Mouse (Mus musculus) lung, postnatal 36 days (tissue): ENCODE measurements at regions not wholly inside any gene's neighbourhood (a gene's known extent, or its start where the extent isn't known, plus 50 kb on each side); places are given as distances from the start of the nearest gene placed in this dataset.
"Not testable (repeated sequence)": the region's sequence is repeated elsewhere in the genome, so short reads cannot be mapped to it uniquely, and the experiment has no call there.

Source experiments
- DNase-seq: peaks from one replicate; pipeline ENCODE4 v3.0.0; 2022; ENCODE audit warnings: mixed read lengths

GRCm38 (mm10) chr1:185958276-185958675, 158.8 kb downstream of the Lyplal1 start:
- DNase-seq, result no peak

GRCm38 (mm10) chr1:185962606-185963005, 154.5 kb downstream of the Lyplal1 start:
- no peak for DNase-seq

GRCm38 (mm10) chr1:185963773-185964172, 153.3 kb downstream of the Lyplal1 start:
- DNase-seq, result no peak

- peak; percentile 21 for DNase-seq
Measured at GRCm38 (mm10) chr1:185964426-185964825, 152.7 kb downstream of the Lyplal1 start.

DNA sequence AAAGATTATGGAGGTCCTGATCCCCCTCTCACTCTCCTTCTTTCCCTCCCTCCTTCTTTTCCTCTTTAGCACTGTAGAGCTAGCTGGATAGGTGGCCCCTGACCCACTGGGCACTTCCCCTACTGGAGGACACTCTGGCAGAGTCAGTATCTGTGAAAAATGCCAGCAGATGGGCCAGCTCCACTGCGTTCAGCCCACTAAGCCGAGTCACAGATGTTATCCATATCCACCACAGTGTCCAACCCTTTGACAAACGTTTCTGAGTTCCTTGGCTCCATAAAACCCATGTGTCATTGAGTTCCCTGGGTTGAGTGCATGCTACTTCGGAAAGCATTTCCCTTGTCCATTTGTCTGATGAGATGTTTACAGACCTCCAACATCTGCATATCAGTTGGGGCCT, 149.9 kb downstream of the Lyplal1 start:
- peak; percentile 35 for DNase-seq

DNA sequence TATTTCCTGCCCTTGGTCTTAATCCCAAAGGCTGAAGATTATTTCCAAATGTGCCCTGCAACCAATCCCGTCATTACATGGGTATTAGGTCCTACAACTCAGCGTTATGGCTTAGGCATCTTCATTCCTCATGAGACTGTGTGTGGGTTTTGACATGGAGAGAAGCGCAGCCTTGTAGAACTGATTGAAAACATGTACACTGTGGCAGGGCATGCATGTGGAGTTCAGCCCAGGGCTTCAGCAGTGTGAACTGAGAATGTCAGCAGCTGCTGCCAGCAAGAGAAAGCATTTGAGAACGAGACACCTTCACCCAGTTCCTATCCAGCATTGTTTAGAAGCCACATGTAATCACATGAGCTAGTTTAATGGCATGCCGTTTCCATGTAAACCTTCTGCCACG, 149.3 kb downstream of the Lyplal1 start:
- DNase-seq, result no peak

DNA sequence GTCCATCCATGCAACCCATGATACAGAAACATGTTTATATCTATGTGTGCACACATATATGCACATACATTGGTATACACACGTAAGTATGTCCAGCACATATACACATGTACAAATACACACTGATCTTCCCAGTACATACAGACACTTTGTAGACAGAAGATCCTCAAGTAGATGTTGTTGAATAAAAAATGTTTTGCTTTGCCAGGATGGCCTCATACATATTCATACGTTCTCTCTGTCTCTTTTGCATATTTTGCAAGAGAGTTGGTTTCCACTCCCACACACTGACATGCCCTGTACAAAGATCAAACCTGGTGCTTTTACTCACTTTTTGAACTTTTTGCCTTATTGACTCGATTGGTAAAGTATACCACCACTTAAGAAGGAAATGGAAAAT, 148.5 kb downstream of the Lyplal1 start:
- DNase-seq, result no peak

- DNase-seq, result peak; percentile 73
Measured at GRCm38 (mm10) chr1:185969231-185969630, 147.9 kb downstream of the Lyplal1 start.

DNA sequence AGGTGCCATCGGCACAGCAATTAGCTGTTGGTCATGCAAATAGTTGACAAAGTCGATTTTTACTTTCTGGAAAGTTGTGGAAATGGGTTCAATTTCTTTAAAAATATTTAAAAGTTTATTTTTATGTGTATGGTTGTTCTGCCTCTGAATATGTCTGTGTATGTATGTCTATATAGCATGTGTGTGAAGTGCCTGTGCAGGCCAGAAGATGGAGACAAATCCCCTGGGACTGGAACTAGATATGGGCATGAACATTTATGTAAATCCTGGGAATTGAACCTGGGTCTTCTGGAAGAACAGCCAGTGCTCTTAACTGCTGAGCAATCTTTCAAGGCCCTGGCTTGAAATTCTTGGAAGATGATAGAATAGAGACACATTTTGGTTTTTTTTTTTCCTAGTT, 140.0 kb downstream of the Lyplal1 start:
- no peak for DNase-seq

DNA sequence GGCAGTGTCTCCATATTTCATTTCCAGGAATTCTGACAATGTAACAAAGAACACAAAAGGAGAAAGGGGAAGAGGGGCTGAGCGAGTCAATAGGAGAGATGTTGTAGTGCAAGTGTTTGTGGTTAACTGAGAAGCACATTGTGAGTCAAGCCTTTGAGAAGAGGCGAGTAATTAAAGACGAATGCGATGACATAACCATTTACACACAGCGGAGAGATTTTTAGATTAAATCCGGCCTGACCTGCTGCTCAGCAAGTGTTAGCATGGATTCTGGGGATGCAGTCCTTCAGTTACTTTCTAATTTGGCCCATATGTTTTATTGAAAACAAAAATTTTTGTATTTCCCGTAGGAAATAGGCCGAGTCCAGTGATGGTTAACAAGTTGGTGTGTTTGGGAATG, 127.7 kb downstream of the Lyplal1 start:
- DNase-seq, result no peak

DNA sequence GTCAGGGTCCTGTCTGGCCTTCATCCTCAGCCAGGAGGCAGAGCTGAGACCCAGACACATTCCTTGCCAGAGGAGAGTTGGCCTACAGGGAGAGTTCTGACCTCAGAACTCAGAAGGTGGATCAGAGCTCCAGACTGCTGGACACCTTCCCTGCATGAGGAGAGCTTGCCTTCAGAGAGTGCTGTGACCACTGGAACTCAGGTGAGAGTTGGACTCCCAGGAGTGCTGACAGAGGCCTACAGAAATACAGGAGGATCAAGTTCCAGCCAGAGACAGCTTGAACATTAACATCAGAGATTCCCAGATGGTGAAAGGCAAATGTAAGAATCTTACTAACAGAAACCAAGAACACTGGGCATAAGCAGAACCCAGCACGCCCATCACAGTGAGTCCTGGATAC, 117.0 kb downstream of the Lyplal1 start:
- DNase-seq, result not testable (repeated sequence)

DNA sequence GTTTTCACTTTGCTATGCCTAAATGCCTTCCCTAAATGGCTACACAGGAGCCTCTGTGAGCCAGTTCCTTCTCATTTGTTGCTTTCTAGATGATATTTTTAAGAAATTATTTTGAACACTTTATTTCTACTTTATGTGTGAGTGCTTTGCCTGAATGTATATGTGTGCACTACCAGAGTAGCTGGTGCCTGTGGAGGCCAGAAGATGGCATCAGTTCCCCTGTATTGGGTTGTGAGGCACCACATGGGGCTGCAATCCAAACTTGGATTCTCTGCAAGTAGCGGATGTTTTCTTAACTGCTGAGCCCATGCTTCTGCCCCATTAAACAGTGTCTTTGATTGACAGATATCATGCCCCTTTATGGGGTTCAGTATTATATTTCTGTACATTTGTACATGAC, 103.7 kb downstream of the Lyplal1 start:
- no peak for DNase-seq

- DNase-seq, result no peak
Measured at GRCm38 (mm10) chr1:186014166-186014565, 102.9 kb downstream of the Lyplal1 start.

GRCm38 (mm10) chr1:186015831-186016561, 101.1 kb downstream of the Lyplal1 start:
- DNase-seq, result peak; percentile 40

GRCm38 (mm10) chr1:186017547-186017946, 99.6 kb downstream of the Lyplal1 start:
- no peak for DNase-seq

DNA sequence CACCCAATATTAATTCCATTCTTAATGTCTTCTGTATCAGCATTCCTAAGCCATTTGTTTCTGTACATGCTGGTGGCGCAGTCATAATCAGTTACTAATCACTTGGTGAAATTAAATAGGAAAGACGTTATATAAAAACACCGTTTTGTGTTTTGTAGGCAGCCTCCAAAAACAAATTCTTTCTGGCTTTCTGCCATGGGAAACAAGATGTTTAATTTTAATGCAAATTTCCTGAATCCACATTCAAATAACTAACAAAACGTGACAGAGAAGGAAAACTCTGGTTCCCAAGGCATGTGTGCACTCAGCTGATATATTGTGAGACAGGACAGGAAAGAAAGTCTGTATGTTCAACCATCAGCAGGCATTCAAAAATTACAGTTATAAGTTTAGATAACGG, 97.6 kb downstream of the Lyplal1 start:
- no peak for DNase-seq

- no peak for DNase-seq
Measured at GRCm38 (mm10) chr1:186031951-186032350, 85.2 kb downstream of the Lyplal1 start.

DNA sequence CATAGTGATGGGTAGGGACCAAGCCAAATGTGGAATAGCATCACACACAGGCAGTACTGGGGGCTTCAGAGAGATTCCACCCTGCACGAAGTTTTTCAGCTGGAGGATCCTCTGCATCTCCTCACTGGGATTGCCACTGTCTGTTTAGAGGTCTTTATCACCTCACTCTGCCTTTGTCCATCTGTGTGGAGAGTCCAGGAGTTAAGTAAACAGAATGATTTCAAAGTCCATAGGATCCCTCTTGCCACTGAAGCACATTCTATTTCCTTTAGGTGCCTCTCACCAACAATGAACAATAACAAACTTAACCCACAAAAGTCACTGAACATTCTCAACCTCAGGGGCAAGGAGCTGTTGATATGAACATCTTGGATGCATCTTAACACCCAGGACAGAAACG, 82.7 kb downstream of the Lyplal1 start:
- no peak for DNase-seq
